Mouse (Mus musculus): ENCODE results near the gene Tmem109.

DNA sequence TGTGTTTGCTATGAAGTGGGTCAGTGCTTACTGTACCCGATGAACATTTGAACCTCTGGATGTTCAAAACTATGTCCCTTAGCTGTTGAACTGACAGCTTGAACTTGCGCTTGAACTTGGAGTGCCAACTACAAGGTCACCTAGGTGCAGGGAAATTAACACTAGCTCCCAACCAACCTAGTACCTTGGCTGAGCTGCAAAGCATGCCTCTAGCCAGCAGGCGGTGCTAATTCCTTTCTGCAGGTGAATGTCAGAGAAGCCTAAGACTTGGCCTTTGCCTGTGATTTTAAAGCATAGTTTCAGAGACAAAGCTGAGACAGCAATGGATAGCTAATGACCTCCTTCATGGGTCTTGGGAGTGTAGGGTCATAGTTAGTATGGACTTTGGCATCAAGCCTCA is 26.1 kb upstream of the Tmem109 start:
- TF ChIP-seq CTCF (IDR thresholded peaks at IDR 0.05; ENCODE audit: extremely low read depth, insufficient read length, insufficient replicate concordance, low read depth, low read length): peak; percentile 80; the same call in 1 of the 2 replicates
- no peak for TF ChIP-seq POLR2A (IDR thresholded peaks at IDR 0.05; ENCODE audit: low read depth, low read length)

Measured in small intestine, adult 2 months (tissue).